Mouse (Mus musculus): ENCODE measurements at regions not wholly inside any gene's neighbourhood (a gene's known extent, or its start where the extent isn't known, plus 50 kb on each side); places are given as distances from the start of the nearest gene placed in this dataset.
A peak's percentile ranks its signal among the peaks of the same experiment; 100 is the strongest.
"Not testable (repeated sequence)": the region's sequence is repeated elsewhere in the genome, so short reads cannot be mapped to it uniquely, and the experiment has no call there.

GRCm38 (mm10) chr10:117468381-117468780 is 88.6 kb upstream of the Cpsf6 start:
- no peak for ATAC-seq
- Histone ChIP-seq H3K9me3 (ENCODE audit: control insufficient read depth, low read length) (no peaks in the 10 kb centered on the region), H3K4me1 (ENCODE audit: control insufficient read depth, insufficient read depth, low read length) (peaks cover 5% of the 10 kb centered on the region), H3K4me3 (ENCODE audit: low read length) (no peak overlapping the region), H3K4me2 (ENCODE audit: low read depth, low read length) (no peak overlapping the region), H3K27ac (ENCODE audit: low read length) (no peak overlapping the region), H3K27me3 (replicated peaks; ENCODE audit: control insufficient read depth, insufficient read depth, low read length) (no peaks in the 10 kb centered on the region), H3K9ac (ENCODE audit: low read depth, low read length) (no peak overlapping the region), H3K36me3 (ENCODE audit: control insufficient read depth, insufficient read depth, low read length) (no peaks in the 10 kb centered on the region)
- WGBS, result 88% methylated on average over 4 of the region's 4 CpGs

GRCm38 (mm10) chr10:117467161-117467560 is 87.3 kb upstream of the Cpsf6 start:
- Histone ChIP-seq H3K27me3 (replicated peaks; ENCODE audit: control insufficient read depth, insufficient read depth, low read length) (no peaks in the 10 kb centered on the region), H3K9ac (ENCODE audit: low read depth, low read length) (no peak overlapping the region), H3K27ac (ENCODE audit: low read length) (no peak overlapping the region), H3K4me1 (ENCODE audit: control insufficient read depth, insufficient read depth, low read length) (peaks cover 7% of the 10 kb centered on the region), H3K4me3 (ENCODE audit: low read length) (no peak overlapping the region), H3K36me3 (ENCODE audit: control insufficient read depth, insufficient read depth, low read length) (no peaks in the 10 kb centered on the region), H3K9me3 (ENCODE audit: control insufficient read depth, low read length) (no peaks in the 10 kb centered on the region), H3K4me2 (ENCODE audit: low read depth, low read length) (no peak overlapping the region)
- ATAC-seq, result no peak
- 83% methylated on average over 8 of the region's 8 CpGs for WGBS

GRCm38 (mm10) chr10:117466391-117466790 is 86.6 kb upstream of the Cpsf6 start:
- 82% methylated on average over 3 of the region's 3 CpGs for whole genome bisulfite sequencing
- no peaks in the 10 kb centered on the region for H3K9me3 ChIP-seq (ENCODE audit: control insufficient read depth, low read length)
- no peak for ATAC-seq
- H3K27ac ChIP-seq (ENCODE audit: low read length), result no peak overlapping the region
- H3K27me3 ChIP-seq (replicated peaks; ENCODE audit: control insufficient read depth, insufficient read depth, low read length), result no peaks in the 10 kb centered on the region
- peaks cover 6% of the 10 kb centered on the region; the same call in 1 of the 2 replicates for H3K4me1 ChIP-seq (ENCODE audit: control insufficient read depth, insufficient read depth, low read length)
- no peak overlapping the region for H3K4me3 ChIP-seq (ENCODE audit: low read length)
- no peak overlapping the region for H3K4me2 ChIP-seq (ENCODE audit: low read depth, low read length)
- no peak overlapping the region for H3K9ac ChIP-seq (ENCODE audit: low read depth, low read length)
- H3K36me3 ChIP-seq (ENCODE audit: control insufficient read depth, insufficient read depth, low read length), result no peaks in the 10 kb centered on the region

GRCm38 (mm10) chr10:117465671-117466250 is 85.9 kb upstream of the Cpsf6 start:
- H3K4me1 ChIP-seq (ENCODE audit: control insufficient read depth, insufficient read depth, low read length), result peaks cover 6% of the 10 kb centered on the region; the same call in 1 of the 2 replicates

GRCm38 (mm10) chr10:117465058-117465660 is 85.3 kb upstream of the Cpsf6 start:
- Histone ChIP-seq H3K9ac (ENCODE audit: low read depth, low read length) (no peak overlapping the region), H3K36me3 (ENCODE audit: control insufficient read depth, insufficient read depth, low read length) (no peaks in the 10 kb centered on the region), H3K27me3 (replicated peaks; ENCODE audit: control insufficient read depth, insufficient read depth, low read length) (no peaks in the 10 kb centered on the region), H3K9me3 (ENCODE audit: control insufficient read depth, low read length) (no peaks in the 10 kb centered on the region), H3K4me1 (ENCODE audit: control insufficient read depth, insufficient read depth, low read length) (peaks cover 6% of the 10 kb centered on the region; the same call in 1 of the 2 replicates), H3K4me3 (ENCODE audit: low read length) (no peak overlapping the region), H3K4me2 (ENCODE audit: low read depth, low read length) (no peak overlapping the region), H3K27ac (ENCODE audit: low read length) (no peak overlapping the region)
- no peak for ATAC-seq
- 81% methylated on average over 12 of the region's 12 CpGs for WGBS

More at GRCm38 (mm10) chr10:117465671-117466250, 85.9 kb upstream of the Cpsf6 start:
- no peaks in the 10 kb centered on the region for H3K36me3 ChIP-seq (ENCODE audit: control insufficient read depth, insufficient read depth, low read length)
- no peak for ATAC-seq
- WGBS, result 72% methylated on average over 3 of the region's 3 CpGs
- H3K27ac ChIP-seq (ENCODE audit: low read length), result no peak overlapping the region
- no peaks in the 10 kb centered on the region for H3K27me3 ChIP-seq (replicated peaks; ENCODE audit: control insufficient read depth, insufficient read depth, low read length)
- H3K4me3 ChIP-seq (ENCODE audit: low read length), result no peak overlapping the region
- no peaks in the 10 kb centered on the region for H3K9me3 ChIP-seq (ENCODE audit: control insufficient read depth, low read length)
- H3K4me2 ChIP-seq (ENCODE audit: low read depth, low read length), result no peak overlapping the region
- H3K9ac ChIP-seq (ENCODE audit: low read depth, low read length), result no peak overlapping the region

- not testable (repeated sequence) for H3K4me3 ChIP-seq (ENCODE audit: low read length); H3K27me3 ChIP-seq (replicated peaks; ENCODE audit: control insufficient read depth, insufficient read depth, low read length); H3K9ac ChIP-seq (ENCODE audit: low read depth, low read length); H3K4me1 ChIP-seq (ENCODE audit: control insufficient read depth, insufficient read depth, low read length); ATAC-seq; H3K36me3 ChIP-seq (ENCODE audit: control insufficient read depth, insufficient read depth, low read length); H3K9me3 ChIP-seq (ENCODE audit: control insufficient read depth, low read length); H3K4me2 ChIP-seq (ENCODE audit: low read depth, low read length); H3K27ac ChIP-seq (ENCODE audit: low read length)
Measured at GRCm38 (mm10) chr10:117464331-117464730, 84.5 kb upstream of the Cpsf6 start.

- Histone ChIP-seq H3K4me3 (ENCODE audit: low read length) (no peak overlapping the region), H3K9ac (ENCODE audit: low read depth, low read length) (no peak overlapping the region), H3K27ac (ENCODE audit: low read length) (no peak overlapping the region), H3K4me2 (ENCODE audit: low read depth, low read length) (no peak overlapping the region), H3K4me1 (ENCODE audit: control insufficient read depth, insufficient read depth, low read length) (peaks cover 6% of the 10 kb centered on the region), H3K27me3 (replicated peaks; ENCODE audit: control insufficient read depth, insufficient read depth, low read length) (no peaks in the 10 kb centered on the region), H3K36me3 (ENCODE audit: control insufficient read depth, insufficient read depth, low read length) (no peaks in the 10 kb centered on the region), H3K9me3 (ENCODE audit: control insufficient read depth, low read length) (no peaks in the 10 kb centered on the region)
- no peak for ATAC-seq
- WGBS, result 85% methylated on average over 8 of the region's 8 CpGs
Measured at GRCm38 (mm10) chr10:117463636-117464035, 83.8 kb upstream of the Cpsf6 start.

GRCm38 (mm10) chr10:117462921-117463320 is 83.1 kb upstream of the Cpsf6 start:
- Histone ChIP-seq H3K27me3 (replicated peaks; ENCODE audit: control insufficient read depth, insufficient read depth, low read length) (no peaks in the 10 kb centered on the region), H3K27ac (ENCODE audit: low read length) (no peak overlapping the region), H3K9ac (ENCODE audit: low read depth, low read length) (no peak overlapping the region), H3K4me3 (ENCODE audit: low read length) (no peak overlapping the region), H3K36me3 (ENCODE audit: control insufficient read depth, insufficient read depth, low read length) (no peaks in the 10 kb centered on the region), H3K4me1 (ENCODE audit: control insufficient read depth, insufficient read depth, low read length) (peaks cover 6% of the 10 kb centered on the region), H3K9me3 (ENCODE audit: control insufficient read depth, low read length) (no peaks in the 10 kb centered on the region), H3K4me2 (ENCODE audit: low read depth, low read length) (no peak overlapping the region)
- ATAC-seq, result no peak
- 96% methylated on average over 4 of the region's 4 CpGs for WGBS

GRCm38 (mm10) chr10:117461791-117462516 is 82.1 kb upstream of the Cpsf6 start:
- Histone ChIP-seq H3K27ac (ENCODE audit: low read length) (no peak overlapping the region), H3K4me1 (ENCODE audit: control insufficient read depth, insufficient read depth, low read length) (peaks cover 14% of the 10 kb centered on the region), H3K9me3 (ENCODE audit: control insufficient read depth, low read length) (no peaks in the 10 kb centered on the region), H3K4me3 (ENCODE audit: low read length) (no peak overlapping the region), H3K36me3 (ENCODE audit: control insufficient read depth, insufficient read depth, low read length) (no peaks in the 10 kb centered on the region), H3K27me3 (replicated peaks; ENCODE audit: control insufficient read depth, insufficient read depth, low read length) (no peaks in the 10 kb centered on the region), H3K9ac (ENCODE audit: low read depth, low read length) (no peak overlapping the region), H3K4me2 (ENCODE audit: low read depth, low read length) (no peak overlapping the region)
- ATAC-seq, result 0 out of 2 replicates have a peak, but pooled peaks have one; percentile 30
- WGBS, result 52% methylated on average over 11 of the region's 11 CpGs

All from intestine, embryonic 16.5 days (tissue).